Mouse (Mus musculus) midbrain, embryonic 10.5 days (tissue): Measurements from ENCODE around the gene Smpd4. TPM values are rescaled to one million over a fixed set of nuclear protein-coding genes. Genes with fewer than 3 reads are reported as not detected.

ENCODE experiments used
- DNase-seq: peaks from one replicate; pipeline ENCODE4 v3.0.0-alpha.2; 2017; ENCODE audit warnings: low spot score
- H3K27ac ChIP-seq: fragments of 300-500 bp; sonication (generic); replicated peaks from 2 replicates; pipeline ENCODE4 v1.5.1; 2016; ENCODE audit warnings: mild to moderate bottlenecking
- H3K27me3 ChIP-seq: fragments of 300-500 bp; sonication (generic); 2 replicates; pipeline ENCODE4 v1.6.1; 2016; ENCODE audit warnings: low read depth, mild to moderate bottlenecking; ENCODE audit not compliant: poor library complexity, severe bottlenecking
- H3K36me3 ChIP-seq: fragments of 300-500 bp; sonication (generic); 2 replicates; pipeline ENCODE4 v1.6.1; 2016; ENCODE audit warnings: mild to moderate bottlenecking, moderate library complexity
- H3K4me1 ChIP-seq: fragments of 300-500 bp; sonication (generic); 2 replicates; pipeline ENCODE4 v1.6.1; 2016
- H3K4me3 ChIP-seq: fragments of 300-500 bp; sonication (generic); 2 replicates; pipeline ENCODE4 v1.5.1; 2016; ENCODE audit warnings: mild to moderate bottlenecking, moderate library complexity
- H3K9me3 ChIP-seq: fragments of 300-500 bp; sonication (generic); replicated peaks from 2 replicates; pipeline ENCODE4 v1.6.1; 2016; ENCODE audit warnings: mild to moderate bottlenecking
- polyA plus RNA-seq: library from polyadenylated mRNA; unstranded; fragments of >200 nt; fragmentation: Nextera tagmentation; extraction: Ambion mirVana; gene quantifications from 2 replicates; pipeline ENCODE4 v1.2.1, GENCODE M21; 2016

The Smpd4 gene
- polyA plus RNA-seq, 1 experiment from 2014 or later, result 52.2 TPM

DNA sequence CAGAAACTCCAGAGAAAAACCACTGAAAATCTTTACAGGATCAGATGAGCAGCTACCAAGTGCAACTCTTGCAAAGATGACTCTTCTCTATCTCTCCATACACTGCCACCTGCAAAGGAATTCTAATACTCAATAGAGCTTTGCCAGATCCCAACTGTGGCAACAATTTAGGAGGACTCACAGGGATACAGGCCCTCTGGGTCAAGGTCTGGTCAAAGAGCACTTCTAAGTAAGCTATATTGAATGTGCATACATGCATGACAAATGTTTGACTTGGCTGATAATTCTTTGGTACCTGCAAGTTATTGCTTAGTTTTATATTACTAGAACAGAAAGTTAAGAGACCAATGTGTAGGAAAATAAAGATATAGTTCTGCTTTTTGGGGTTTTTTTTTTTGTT, 46.4 kb downstream of the Smpd4 start:
- Histone ChIP-seq H3K27ac (no peak overlapping the region), H3K36me3 (peaks cover 91% of the 10 kb centered on the region), H3K4me1 (no peaks in the 10 kb centered on the region), H3K9me3 (no peaks in the 10 kb centered on the region), H3K4me3 (no peak overlapping the region), H3K27me3 (no peaks in the 10 kb centered on the region)
- no peak for DNase-seq

DNA sequence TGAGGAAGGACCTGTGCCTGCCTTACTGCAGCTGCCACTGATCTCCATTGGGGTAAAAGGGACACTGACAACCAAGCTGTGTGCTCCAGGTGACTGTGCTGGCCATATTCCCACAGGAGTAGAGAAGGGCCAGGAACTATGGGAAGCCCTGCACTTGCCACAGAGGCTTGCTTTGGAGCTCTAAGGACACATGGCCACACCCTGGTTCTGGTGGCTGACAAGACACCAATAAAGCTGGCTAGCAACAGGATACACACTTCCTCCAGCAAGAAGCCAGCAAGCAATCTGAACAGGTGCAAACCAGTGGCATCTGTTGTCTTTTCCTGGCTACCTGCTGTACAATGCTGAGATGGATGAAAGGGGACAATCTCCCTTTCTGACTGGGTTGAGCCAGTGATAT, 50.7 kb downstream of the Smpd4 start:
- H3K9me3 ChIP-seq, result no peaks in the 10 kb centered on the region
- no peak overlapping the region for H3K27ac ChIP-seq
- H3K36me3 ChIP-seq, result peaks cover 92% of the 10 kb centered on the region
- no peak overlapping the region for H3K4me3 ChIP-seq
- DNase-seq, result no peak
- no peaks in the 10 kb centered on the region for H3K27me3 ChIP-seq
- no peaks in the 10 kb centered on the region for H3K4me1 ChIP-seq

Other genes starting within 250 kb of the Smpd4 start
- 11.3 and 13.7 TPM in 2 replicates for gene Snap29, start 213.4 kb upstream of the Smpd4 start, polyA plus RNA-seq
- gene Pi4ka, start 213.0 kb upstream of the Smpd4 start, polyA plus RNA-seq, result 34.3 and 43.9 TPM in 2 replicates
- 69.2 and 71.6 TPM in 2 replicates for gene Crkl, start 167.4 kb upstream of the Smpd4 start, polyA plus RNA-seq
- gene Aifm3, start 129.7 kb upstream of the Smpd4 start, polyA plus RNA-seq, result 2.6 and 3.5 TPM in 2 replicates
- 87.3 and 101 TPM in 2 replicates for gene Lztr1, start 110.7 kb upstream of the Smpd4 start, polyA plus RNA-seq
- gene Thap7, start 88.2 kb upstream of the Smpd4 start, polyA plus RNA-seq, result 52.0 and 56.9 TPM in 2 replicates
- gene Lrrc74b, start 58.1 kb upstream of the Smpd4 start, polyA plus RNA-seq, result 0.17 and 0.27 TPM in 2 replicates
- 0.62 and 0.75 TPM in 2 replicates for gene P2rx6, start 57.5 kb upstream of the Smpd4 start, polyA plus RNA-seq
- 2.4 and 2.6 TPM in 2 replicates for gene Slc7a4, start 36.1 kb upstream of the Smpd4 start, polyA plus RNA-seq
- gene Ccdc74a, start 27.1 kb downstream of the Smpd4 start, polyA plus RNA-seq, result 6.4 and 8.1 TPM in 2 replicates
- 45.2 and 47.8 TPM in 2 replicates for gene Med15, start 113.5 kb downstream of the Smpd4 start, polyA plus RNA-seq
- gene Klhl22, start 140.3 kb downstream of the Smpd4 start, polyA plus RNA-seq, result 52.6 and 57.4 TPM in 2 replicates
- 4.1 TPM in 2 replicates for gene Scarf2, start 177.9 kb downstream of the Smpd4 start, polyA plus RNA-seq
- gene B830017H08Rik, start 213.8 kb downstream of the Smpd4 start, polyA plus RNA-seq, result 0.21 TPM in 1 of 2 replicates, not detected in the other
- 1.8 and 1.9 TPM in 2 replicates for gene Car15, start 219.0 kb downstream of the Smpd4 start, polyA plus RNA-seq